Mouse (Mus musculus) gastrocnemius, postnatal 36 days (tissue): ENCODE results near the gene Mtg2. TPM values are rescaled to one million over a fixed set of nuclear protein-coding genes. Genes with fewer than 3 reads are reported as not detected.

ENCODE experiments used
- DNase-seq, 2 experiments: peaks; one replicate each; pipeline ENCODE4 v3.0.0; 2022
- intact Hi-C: fragments of 180-260 bp; cut with DNase I; formaldehyde crosslinking; loops from one replicate; pipeline ENCODE4 v1.15.1; 2025
- total RNA-seq, 2 experiments: library from RNA; stranded (reverse); gene quantifications; 2 replicates each; pipeline ENCODE4 v1.2.3; 2021

Mtg2 gene
- total RNA-seq, 2 experiments from 2014 or later: 12.3 to 16.9 TPM

DNA sequence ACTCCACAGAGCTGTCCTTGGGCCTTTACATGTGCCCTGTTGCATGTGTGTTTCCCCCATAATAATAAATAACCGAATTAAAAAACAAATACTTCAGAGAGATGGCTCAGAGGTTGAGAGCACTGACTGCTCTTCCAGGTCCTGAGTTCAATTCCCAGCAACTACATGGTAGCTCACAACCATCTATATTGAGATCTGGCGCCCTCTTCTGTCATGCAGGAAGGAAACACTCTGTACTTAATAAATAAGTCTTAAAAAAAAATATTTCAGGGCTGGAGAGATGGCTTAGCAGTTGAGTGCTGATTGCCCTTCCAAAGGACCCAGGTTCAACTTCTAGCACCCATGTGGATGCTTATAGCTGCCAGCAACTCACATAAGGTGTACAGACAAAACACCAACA lies 53.8 kb downstream of the Mtg2 start:
- intact Hi-C loops: no loop called here
- no peak for DNase-seq

DNA sequence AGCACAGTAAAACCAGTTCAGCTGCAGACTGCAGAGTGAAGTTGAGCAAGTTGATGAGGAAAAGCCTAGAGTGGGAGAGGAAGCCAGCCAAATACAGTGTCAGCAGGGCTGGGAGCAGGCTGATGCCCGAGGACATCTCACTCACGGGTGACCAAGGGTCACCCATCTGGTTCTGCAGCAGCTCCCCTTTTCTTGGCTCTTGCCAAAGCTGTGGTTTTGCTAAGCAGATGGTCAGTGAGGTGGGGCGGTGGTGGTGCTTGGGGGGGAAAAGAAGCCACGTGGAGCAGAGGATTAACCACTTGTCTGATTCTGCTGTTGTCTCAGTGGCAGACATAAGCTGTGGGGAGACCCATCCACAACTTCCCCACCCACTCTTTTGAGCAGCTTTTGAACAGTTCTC lies 55.8 kb downstream of the Mtg2 start:
- DNase-seq: peak; percentile 29 to 48
- intact Hi-C loops: no loop called here

DNA sequence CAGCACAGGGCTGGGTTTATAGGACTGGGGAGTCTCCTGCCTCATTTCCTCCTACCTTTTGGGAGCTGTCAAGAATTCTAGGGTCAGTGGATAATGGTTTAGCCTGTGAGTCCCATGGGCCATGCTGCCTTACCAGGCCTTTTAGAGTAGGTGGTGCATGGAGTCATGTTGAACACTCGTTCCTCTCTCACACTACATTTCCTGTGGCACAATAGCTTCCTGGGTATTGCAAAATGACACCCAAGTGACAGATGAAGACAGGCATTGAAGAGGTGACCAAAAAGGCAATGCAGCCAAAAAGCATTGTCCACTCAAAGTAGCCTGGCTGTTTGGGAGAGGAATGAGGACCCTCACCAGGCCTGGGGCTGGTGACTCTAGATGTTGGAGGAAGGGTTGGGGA lies 57.3 kb downstream of the Mtg2 start:
- intact Hi-C loops: no loop called here
- DNase-seq: no peak

DNA sequence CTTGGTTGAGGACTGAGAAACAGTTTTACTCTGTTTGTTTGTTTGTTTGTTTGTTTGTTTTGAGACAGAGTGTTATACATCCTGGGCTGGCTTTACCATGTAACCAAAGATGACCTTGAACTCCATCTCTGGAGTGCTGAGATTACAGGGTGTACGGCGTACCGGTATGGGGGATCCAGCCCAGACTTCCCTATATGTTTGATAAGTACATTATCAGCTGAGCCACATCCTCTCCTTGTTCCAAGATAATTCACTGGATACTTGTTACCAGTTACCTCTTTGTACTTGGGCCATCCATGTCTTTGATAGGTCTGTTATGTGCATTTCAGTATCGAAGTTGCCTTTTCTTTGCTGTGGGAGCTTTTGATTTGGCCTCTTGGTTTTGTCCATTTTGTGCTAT lies 62.8 kb downstream of the Mtg2 start:
- intact Hi-C loops: no loop called here
- no peak for DNase-seq

DNA sequence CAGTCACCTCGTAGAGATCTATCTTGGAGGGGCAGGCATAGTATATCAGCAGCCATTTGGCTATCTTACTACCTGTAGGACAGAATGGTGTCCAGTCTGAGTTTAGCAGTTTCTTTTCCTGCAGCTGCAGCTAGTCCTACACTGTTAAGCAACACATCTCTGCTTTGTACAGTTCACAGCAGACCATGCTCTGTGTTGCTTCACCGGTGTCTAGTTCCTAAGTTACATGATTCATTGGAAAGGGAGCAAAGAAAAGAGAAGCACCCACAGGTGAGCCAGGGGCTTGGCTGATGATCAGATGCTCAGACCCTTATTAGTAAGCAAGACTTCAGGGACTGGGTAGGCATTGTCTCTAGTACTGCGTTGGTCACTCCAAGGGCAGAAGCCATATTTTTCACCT lies 63.5 kb downstream of the Mtg2 start:
- DNase-seq: no peak
- intact Hi-C loops: no loop called here

DNA sequence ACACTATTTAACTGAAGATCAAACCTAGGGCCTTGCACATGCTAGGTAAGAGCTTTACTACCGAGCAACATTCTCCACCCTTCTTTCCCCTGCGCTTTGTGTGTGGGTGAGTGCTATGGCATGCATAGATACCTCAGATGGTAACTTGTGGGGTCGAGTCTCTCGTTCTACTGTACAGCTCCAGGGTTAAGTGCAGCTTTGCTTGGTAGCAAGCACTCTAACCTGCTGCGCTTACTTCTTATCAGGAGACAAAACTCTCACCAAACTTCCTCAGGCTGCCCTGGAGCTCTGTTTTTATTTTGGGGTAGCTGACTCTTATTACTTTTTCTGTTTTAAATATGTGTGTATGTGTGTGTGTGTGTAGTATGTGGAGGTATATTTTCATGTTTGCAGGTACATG lies 65.0 kb downstream of the Mtg2 start:
- intact Hi-C loops: no loop called here
- DNase-seq: no peak

Other genes with a start within 250 kb of the Mtg2 start
- gene Taf4, start 93.9 kb upstream of the Mtg2 start, total RNA-seq: 1 to 10 TPM; 6.6 to 8.3 TPM
- gene Lsm14b, start 45.6 kb upstream of the Mtg2 start, total RNA-seq: 10 to 100 TPM; 41.4 to 45.1 TPM
- 100 to 1,000 TPM; 117 to 131 TPM for gene Psma7, start 28.2 kb upstream of the Mtg2 start, total RNA-seq
- 1 to 10 TPM; 1.2 to 2.1 TPM for gene Ss18l1, start 28.1 kb upstream of the Mtg2 start, total RNA-seq
- not detected for gene Hrh3, start 33.9 kb downstream of the Mtg2 start, total RNA-seq
- gene Osbpl2, start 48.7 kb downstream of the Mtg2 start, total RNA-seq: 10 to 100 TPM; 15.5 to 17.0 TPM
- 100 to 1,000 TPM in 1 of 2 experiments, 10 to 100 TPM in 1; 95.4 to 103 TPM for gene Adrm1, start 100.9 kb downstream of the Mtg2 start, total RNA-seq
- 10 to 100 TPM in 1 of 2 experiments, 1 to 10 TPM in 1; 8.7 to 11.2 TPM for gene Lama5, start 155.3 kb downstream of the Mtg2 start, total RNA-seq
- 100 to 1,000 TPM; 310 to 370 TPM for gene Rps21, start 186.8 kb downstream of the Mtg2 start, total RNA-seq
- 10 to 100 TPM in 1 of 2 experiments, 1 to 10 TPM in 1; 9.7 to 11.5 TPM for gene Cables2, start 202.9 kb downstream of the Mtg2 start, total RNA-seq
- not detected for gene Rbbp8nl, start 219.3 kb downstream of the Mtg2 start, total RNA-seq